Mouse (Mus musculus): ENCODE measurements around the gene Tmprss11b.

Tmprss11b gene

DNA sequence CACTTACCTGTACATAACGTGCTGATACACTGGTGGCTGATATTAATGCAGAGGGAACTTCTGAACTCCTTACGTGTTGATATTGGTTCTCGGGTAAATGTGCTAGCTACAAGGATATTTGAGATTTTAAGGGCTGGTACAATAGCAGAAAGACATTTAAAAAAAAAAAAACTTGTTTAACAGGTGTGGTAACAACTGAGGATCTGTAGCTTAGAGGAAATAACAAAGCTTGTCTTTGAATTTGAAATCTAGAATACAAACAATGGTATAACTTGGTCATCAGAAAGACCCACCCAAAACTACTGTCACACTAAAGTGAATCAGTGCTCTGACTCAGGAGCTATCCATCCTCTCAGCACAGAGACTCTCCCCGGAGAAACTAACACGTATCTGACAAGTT is at the start of gene Tmprss11b:
Gene Tmprss11b (minus strand): TSS at position 101 of the 400 bp plus-strand sequence.
- no peak for DNase-seq

- DNase-seq: no peak
Observed at GRCm38 (mm10) chr5:86725021-86725420, 48.9 kb upstream of the Tmprss11b start.

DNA sequence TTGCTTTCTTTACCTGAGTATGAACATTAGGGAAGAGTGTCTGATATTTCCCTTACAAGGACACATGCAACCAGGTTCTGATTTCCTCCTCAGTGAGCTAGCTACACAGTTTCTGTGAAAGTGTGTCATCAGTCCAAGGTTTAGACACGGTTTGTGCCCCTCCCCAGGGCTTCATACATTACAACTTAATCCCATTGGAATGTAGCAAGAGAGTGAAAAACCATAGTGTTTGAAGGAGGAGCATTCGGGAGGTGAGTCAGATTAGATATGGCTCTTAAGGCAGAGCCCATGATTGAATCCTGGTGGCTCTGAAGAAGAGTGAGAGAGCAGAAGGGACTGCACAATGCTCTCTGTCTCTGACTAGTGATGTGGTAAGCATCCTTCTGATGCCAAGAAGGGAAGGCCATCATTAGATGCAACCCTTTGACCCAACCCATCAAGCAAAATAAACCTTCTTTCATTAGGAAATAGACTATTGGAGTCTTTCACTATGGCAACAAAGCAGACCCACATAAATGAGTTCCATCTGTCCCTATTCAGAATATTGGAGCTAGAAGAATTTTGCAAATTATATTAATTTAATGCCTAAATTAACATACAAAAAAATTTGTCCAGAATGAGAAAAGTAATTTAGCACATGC is 46.8 kb upstream of the Tmprss11b start:
- no peak for DNase-seq

DNA sequence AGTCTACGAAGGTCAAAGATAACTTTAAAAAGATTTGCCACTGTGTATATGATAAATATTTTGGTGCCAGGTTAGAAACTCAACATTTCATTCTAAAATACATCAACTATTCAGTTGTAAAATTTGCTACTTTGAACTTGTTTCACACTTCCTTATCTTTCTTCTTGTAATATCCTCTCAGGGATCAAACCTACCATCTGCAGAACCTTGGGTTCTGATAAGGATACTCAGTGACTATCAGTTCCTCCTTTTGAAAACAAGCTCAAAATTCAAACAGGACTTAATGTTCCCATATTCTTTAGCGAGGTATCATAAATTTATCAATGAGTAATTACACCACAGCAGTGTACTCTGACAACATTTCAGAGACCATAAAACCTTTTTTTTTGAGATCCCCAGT is 38.8 kb upstream of the Tmprss11b start:
- no peak for DNase-seq

DNA sequence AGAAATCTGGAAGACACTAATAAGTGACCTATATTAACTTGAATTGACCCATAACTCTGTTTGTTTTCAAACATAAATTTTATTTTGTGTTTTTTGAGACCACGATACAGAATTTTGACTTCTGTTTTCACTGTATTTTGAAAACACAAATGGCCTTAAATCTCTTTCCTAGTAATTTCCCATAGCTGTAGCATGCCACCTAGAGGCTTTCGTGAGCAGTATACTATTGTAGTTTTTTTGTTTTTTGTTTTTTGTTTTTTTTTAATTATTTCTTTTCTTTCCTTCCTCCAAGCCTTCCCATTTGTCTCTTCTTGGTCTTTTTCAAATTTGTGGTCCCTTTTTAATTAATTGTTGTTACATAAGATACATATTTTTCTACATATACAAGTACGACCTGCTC is 28.8 kb upstream of the Tmprss11b start:
- DNase-seq: no peak

- peak; percentile 3 for DNase-seq
Observed at GRCm38 (mm10) chr5:86684667-86685066, 8.5 kb upstream of the Tmprss11b start.

GRCm38 (mm10) chr5:86649185-86649584 is 27.0 kb downstream of the Tmprss11b start:
- peak; percentile 18 for DNase-seq

DNA sequence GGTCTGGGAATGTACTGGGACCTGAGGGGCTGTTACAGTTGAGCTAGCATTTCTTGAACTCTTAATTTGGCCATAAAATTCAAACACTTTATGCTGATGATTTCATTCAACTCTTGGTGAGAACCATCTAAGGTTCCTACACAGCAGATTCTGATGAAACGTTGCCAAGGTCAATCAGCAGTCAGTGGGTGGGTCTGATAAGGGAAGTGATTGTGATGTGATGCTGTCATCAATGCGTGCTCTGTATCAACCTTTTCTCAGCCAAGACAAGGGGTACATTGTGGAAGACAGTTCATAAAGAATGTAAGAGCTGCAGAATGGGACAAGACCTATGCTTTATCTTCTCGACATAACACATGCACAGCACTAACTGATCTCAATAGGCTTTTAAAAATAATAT is 35.4 kb downstream of the Tmprss11b start:
- DNase-seq: no peak

- DNase-seq: no peak
Observed at GRCm38 (mm10) chr5:86632324-86632723, 43.8 kb downstream of the Tmprss11b start, which contains the start of gene Tmprss11f. Gene Tmprss11f, minus strand, starts transcription at chr5:86632424.

- no peak for DNase-seq
Observed at GRCm38 (mm10) chr5:86630700-86631099, 45.5 kb downstream of the Tmprss11b start.

DNA sequence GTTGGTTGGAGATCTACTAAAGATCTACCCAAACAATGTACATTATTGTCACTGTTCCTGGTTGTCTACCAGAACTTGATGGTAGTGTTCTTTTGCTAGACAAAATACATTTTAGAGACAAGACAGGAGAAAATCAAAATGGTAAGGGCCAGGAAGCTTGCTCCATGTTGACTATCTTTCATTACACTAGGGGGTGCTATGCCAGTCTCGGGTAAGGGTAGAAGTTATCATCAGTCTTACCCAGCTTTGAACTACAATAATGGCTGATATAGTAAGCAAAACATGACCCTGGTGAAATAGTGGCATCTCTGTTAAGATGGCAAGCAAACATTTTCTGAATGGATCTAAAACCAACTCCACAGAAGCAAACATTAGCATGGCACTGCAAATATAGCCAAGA is 54.4 kb downstream of the Tmprss11b start:
- DNase-seq: no peak
